Mouse (Mus musculus): ENCODE results near the gene Nudt22.

GRCm38 (mm10) chr19:6943709-6944108 is 52.2 kb downstream of the Nudt22 start:
- no peak for TF ChIP-seq POLR2A (IDR thresholded peaks at IDR 0.05; ENCODE audit: borderline replicate concordance, low read depth, low read length)
- TF ChIP-seq CTCF (IDR thresholded peaks at IDR 0.05; ENCODE audit: low read depth, low read length) = no peak
